Mouse (Mus musculus): ENCODE measurements at regions not wholly inside any gene's neighbourhood (a gene's known extent, or its start where the extent isn't known, plus 50 kb on each side); places are given as distances from the start of the nearest gene placed in this dataset.

DNA sequence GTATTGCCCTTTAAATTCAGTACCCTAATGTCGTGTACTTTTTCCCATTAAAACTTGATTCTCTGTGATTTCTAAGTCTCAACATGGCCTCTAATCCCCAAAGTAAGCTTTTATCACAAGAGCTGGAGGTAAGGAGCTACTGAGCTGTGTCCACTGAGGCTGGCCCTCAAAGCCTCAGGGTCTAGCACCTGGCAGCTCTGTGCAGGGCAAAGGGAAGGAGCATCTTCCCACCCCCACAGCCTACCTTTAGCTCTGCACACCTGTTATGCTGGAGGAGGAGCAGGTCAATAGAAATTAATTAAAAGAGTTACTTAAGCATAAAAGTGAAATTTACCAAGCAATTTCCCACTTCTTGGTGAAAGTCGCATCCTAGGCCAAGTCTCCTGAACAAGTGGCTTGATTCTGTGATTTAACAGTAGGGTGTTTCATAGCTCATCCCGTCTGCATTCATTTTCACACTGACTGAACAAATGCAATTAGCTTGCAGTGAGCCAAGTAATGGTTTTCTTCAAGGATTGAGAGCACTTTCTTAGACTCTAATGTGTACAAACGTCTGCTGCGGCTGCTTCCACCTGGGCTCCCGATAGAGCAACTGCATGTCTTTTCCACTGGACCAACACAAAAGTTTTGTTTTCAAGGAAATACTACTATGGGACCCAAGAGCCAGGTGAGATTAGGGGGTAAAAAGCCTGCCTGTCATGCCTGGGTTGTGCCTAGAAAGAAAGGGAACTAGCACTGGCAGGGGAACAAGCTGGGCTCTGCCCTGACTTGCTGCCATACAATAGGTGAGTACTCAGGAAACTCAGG lies 50.6 kb upstream of the Dap start:
- TF ChIP-seq CTCF (IDR thresholded peaks at IDR 0.05; ENCODE audit: control insufficient read depth, insufficient read depth, insufficient replicate concordance, low read depth, low read length) = no peak
- TF ChIP-seq POLR2A (IDR thresholded peaks at IDR 0.05; ENCODE audit: control insufficient read depth, low read depth, low read length) = no peak
